Mouse (Mus musculus) left cerebral cortex, postnatal 4 days (tissue): Measurements from ENCODE around the gene Ankrd13c. TPM values are rescaled to one million over a fixed set of nuclear protein-coding genes. Genes with fewer than 3 reads are reported as not detected.
"Not testable (repeated sequence)": the region's sequence is repeated elsewhere in the genome, so short reads cannot be mapped to it uniquely, and the experiment has no call there.

Experiments used
- DNase-seq: peaks from one replicate; pipeline ENCODE4 v3.0.0-alpha.2; 2022
- intact Hi-C: fragments of 180-260 bp; cut with DNase I; formaldehyde crosslinking; loops from one replicate; pipeline ENCODE4 v1.15.1; 2025
- total RNA-seq, 2 experiments: library from RNA; stranded (reverse); gene quantifications; 2 replicates each; pipeline ENCODE4 v1.2.3; 2021

Ankrd13c gene
- total RNA-seq, result 10 to 100 TPM; 75.1 to 79.6 TPM

GRCm38 (mm10) chr3:157946843-157947358 lies at the start of gene Ankrd13c:
Ankrd13c (plus strand) TSS chr3:157947239.
- intact Hi-C loops, result loop anchor here (5.0 kb wide), 1 partner anchor 90 kb away; the partner anchor contains the start of genes Lrrc40 and Srsf11
- DNase-seq, result peak; percentile 92

DNA sequence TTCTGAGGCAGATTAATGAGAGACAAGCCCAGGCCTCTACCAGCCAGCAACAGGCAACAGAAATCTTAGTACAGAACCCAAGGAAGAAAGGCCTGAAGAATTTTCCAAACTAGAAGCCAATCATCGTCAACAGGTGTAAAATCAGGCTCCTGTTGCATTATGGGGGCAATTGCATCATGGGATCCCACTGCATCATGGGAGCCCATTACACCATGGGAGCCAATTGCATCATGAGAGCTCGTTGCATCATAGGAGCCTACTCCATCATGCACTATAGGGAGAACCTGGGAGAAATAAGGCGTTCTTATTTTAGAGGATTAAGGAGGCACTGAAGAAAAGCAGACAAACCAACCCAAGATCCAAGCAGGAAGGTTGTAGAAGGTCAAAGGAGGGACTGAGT lies 49.4 kb upstream of the Ankrd13c start:
- intact Hi-C loops, result no loop called here
- no peak for DNase-seq

- intact Hi-C loops, result no loop called here
- DNase-seq, result no peak
Measured at GRCm38 (mm10) chr3:157899986-157900385, 47.1 kb upstream of the Ankrd13c start.

DNA sequence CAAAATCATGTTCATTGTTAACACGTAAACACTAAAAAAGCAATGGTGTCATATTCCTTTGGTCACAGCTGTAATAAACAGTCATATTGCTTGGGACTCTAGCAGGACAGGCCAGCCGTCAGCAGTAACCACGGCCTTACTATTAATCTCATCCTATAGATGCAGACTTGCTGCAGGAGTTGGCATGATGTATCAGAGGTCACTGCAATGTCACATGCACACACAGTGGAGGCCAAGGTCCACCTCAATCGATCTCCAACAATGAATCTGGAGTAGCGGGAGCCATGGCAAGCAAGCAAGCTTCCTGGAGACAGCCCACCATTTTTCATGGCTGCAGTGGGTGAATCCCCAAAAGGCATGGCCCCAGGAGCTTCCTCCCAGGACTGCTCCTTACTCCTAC lies 45.3 kb upstream of the Ankrd13c start:
- intact Hi-C loops, result no loop called here
- DNase-seq, result no peak

DNA sequence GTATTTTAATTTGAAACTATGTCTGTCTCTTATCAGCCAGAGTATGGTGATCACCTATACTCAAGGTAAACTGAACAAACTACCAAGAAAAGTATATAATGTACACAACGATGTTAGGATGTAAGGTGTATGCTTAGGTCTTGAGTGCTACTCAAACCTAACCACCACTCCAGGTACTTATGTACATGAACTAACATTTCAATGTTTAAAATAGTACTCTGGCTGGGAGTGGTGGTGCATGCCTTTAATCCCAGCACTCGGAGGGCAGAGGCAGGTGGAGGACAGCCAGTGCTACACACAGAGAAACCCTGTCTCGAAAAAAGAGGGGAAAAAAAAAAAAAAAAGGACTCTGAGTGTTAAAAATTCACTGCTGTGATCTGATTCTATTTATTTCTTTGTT lies 38.9 kb upstream of the Ankrd13c start:
- DNase-seq, result no peak
- intact Hi-C loops, result no loop called here

DNA sequence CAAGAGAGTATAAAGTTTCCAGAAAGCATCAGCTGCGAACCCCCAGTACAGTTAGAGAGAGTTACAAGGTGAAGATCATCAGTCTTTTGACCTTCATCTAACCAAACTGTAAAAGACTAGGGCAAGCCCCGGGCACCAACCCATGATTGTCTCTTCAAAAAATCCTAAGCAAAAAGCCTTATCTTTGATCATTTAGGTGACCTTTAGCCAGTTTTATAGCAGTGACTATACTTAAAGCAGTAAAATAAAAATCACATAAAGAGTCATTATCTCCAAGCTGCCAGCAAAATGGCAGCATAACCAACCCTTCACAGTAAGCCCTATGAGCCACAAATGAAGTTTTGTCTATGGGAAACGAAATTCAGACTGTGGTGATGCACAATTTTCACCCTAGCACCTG lies 36.8 kb upstream of the Ankrd13c start:
- intact Hi-C loops, result no loop called here
- DNase-seq, result no peak

GRCm38 (mm10) chr3:157912155-157912554 lies 34.9 kb upstream of the Ankrd13c start:
- no peak for DNase-seq
- intact Hi-C loops, result no loop called here

DNA sequence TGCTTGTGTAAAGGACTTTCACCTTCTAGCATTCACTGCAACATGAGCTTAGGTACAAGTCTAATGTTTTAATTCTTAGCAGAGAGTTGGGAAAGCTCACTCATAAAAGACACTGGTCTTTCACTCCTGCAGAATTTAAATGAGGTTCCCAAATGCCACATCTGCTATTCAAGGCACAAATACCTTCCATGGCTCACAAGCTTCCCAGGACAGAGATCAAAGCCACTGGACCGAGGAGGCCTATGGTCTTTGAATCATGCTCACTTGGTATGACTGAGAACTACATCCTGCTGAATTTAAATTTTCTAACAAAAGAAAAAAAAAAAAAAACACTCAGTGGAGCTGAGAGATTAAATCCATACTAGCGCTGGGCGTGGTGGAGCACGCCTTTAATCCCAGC lies 30.7 kb upstream of the Ankrd13c start:
- no peak for DNase-seq
- intact Hi-C loops, result no loop called here

DNA sequence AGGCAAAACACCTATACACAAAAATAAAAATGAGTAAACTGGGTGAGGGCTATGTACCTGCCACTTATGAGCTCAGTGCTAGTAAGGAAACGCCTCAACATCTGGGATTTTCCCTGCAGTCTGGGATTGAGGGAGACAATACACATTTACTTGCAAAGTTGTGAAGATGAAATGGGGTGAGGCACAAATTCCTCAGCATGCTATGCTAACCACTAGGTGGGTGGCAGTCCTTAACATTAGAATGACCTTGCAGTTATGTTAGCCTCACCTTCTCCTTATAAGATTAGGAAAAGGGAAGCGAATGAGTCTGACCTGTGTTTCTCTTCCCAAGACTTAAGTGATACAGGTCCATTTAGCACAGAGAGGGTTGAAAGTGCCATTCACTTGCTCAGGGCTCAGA lies 25.7 kb upstream of the Ankrd13c start:
- intact Hi-C loops, result no loop called here
- DNase-seq, result no peak

DNA sequence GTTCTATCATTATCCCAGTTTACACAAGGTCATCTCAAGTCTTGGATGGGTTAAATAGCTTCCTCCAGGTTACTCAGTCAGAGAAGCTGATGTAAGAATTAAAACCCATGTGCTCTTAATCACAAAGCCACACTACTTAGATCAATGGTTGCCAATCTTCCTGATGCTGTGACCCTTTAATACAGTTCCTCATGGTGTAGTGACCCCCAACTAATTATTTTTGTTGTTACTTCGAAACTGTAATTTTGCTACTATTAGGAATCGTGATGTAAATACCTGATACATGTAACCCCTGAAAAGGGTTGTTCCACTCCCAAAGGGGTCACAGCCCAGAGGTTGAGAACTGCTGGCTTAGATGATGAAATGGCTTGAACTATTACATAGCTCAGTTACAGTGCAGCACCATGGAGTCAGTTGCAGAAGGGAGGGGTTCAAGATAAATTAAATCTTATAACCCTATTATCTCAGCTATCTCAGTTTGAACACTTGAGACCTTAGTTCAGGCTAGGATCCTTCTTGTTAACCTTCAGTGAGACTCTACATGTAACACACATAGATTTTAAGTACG lies 23.7 kb upstream of the Ankrd13c start:
- no peak for DNase-seq
- intact Hi-C loops, result no loop called here

- peak; percentile 90 for DNase-seq
- intact Hi-C loops, result no loop called here
Measured at GRCm38 (mm10) chr3:157924692-157925328, 22.2 kb upstream of the Ankrd13c start, which contains the start of gene Cth. Cth (minus strand) TSS chr3:157925077.

- DNase-seq, result no peak
- intact Hi-C loops, result no loop called here
Measured at GRCm38 (mm10) chr3:157925706-157926510, 21.1 kb upstream of the Ankrd13c start.

DNA sequence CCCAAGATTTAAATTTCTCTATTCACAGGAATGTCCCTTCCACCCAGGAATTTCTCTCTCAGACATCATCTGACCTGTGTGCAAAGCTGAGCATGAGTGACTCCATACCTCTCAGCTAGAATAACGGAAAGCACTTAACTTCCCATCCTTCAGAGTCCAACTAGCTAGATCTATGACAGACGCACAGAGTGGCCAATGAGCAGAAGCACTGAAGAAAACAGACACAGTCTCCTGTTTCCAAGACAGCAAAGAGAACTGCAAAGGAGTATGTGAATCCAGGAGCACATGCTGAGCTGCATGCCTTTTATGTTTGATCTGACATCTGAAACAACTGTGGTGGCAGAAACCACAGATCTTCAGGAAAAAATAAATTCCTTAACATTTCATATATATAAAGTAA lies 20.3 kb upstream of the Ankrd13c start:
- DNase-seq, result peak; percentile 4
- intact Hi-C loops, result no loop called here

DNA sequence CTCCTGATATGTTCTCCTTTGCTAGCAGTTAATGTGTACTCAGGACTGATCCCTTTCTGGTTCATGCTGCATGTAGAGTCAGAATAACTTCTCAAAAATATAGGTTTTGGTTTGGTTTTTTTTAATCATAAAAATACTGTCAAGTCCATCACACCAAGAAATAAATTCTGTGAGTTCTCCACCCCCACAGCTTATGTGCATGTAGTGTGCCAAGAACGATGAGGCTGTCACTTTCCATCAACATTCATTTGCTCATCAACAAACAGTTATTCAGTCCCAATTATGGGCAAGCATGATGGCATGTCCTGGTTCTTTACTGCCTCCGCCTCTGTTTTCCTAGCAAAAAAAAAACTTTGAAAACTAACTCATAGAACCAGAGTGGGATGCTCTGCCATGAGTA lies 18.3 kb upstream of the Ankrd13c start:
- DNase-seq, result no peak
- intact Hi-C loops, result no loop called here

DNA sequence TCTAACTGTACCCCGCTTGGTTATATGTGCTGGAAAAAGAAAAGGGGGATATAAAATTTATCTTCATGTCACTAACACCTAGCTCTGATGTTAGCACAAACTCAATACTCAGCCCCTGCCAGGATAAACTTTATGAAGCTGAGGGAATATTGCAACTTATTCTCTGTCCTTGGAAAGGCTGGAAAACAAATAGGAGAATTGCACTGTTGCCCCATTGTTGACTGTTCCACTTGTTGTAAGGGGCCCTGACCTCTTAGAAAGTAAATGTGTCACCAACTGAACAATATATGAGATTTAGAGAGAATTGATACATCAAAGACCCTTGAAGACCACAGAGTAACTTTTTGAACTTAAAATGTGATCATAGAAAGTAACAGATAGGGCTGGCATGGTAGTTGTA lies 17.6 kb upstream of the Ankrd13c start:
- intact Hi-C loops, result no loop called here

GRCm38 (mm10) chr3:157931592-157931991 lies 15.4 kb upstream of the Ankrd13c start:
- no peak for DNase-seq
- intact Hi-C loops, result no loop called here

More for the DNA sequence above, 17.6 kb upstream of the Ankrd13c start:
- DNase-seq, result no peak

DNA sequence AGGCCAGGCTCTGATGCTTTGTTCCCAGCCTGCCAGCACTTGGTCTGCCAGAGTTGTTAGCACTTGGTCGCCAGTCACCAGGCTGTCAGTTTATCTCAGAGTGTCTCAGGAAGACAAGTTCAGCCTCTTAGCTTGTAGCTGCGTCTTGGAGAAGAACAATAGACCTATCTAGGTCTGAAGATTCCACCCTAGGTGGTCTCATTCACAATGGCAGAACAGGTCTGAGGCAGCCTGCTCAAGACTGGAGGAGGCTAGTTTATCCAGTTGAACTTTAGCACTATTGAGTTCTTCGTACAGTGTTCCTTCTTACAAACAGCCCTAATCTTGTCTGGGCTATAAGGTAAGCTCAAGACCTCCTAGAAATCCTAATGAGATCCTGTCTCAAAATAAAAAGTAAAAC lies 15.0 kb upstream of the Ankrd13c start:
- intact Hi-C loops, result no loop called here
- no peak for DNase-seq

DNA sequence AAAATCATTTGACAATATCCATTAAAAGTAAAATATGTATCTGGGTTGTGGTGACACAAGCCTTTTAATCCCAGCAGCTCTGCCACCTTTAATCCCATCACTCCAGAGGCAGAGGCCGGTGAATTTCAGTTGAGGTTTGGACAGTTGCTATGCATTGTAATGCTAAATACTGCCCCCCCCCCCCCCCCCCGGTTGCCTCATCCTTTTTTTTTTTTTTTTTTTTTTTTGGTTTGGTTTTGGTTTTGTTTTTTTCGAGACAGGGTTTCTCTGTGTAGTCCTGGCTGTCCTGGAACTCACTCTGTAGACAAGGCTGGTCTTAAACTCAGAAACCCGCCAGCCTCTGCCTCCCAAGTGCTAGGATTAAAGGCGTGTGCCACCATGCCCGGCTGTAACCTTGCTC lies 13.8 kb upstream of the Ankrd13c start:
- intact Hi-C loops, DNase-seq: not testable (repeated sequence)

DNA sequence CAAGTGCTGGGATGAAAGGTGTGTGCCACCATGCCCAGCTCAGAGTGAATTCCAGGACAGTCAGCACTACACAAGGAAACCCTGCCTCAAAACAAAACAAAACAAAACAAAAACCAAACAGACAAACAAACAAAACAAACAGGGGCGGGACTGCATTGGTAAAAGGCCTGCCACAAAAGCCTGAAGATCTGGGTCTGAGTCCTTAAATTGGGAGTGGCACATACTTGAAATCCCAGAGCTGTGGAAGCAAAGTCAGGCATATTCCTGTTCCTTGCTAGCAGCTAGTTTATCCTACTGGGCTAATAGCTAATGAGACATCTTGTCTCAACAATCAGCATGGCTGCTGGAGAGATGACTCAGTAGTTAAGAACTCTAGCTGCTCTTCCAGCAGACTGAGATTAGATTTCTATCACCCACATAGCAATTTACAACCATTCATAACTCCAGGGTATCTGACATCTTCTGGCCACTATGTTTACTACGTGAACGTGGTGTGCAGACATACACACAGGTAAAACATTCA lies 12.7 kb upstream of the Ankrd13c start:
- DNase-seq, result no peak
- intact Hi-C loops, result no loop called here

DNA sequence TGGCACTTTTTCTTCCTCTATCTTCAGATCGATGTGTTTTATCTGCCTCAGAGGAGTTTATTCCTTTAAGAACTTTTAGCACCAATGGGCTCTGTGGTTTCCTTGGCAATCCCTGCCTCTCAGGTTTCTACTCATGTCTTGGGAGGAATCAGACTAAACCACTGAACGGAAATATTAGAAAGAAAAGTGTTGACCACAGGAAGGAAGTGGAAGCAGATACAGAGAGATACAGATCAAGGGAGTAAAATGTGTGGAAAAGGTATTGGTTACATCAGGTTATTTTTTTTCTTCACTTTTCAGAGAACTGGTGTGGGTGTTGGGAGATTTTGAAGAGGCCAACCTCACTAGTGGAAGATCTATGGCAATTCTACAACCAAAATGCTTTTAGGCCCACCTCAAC lies 8.5 kb upstream of the Ankrd13c start:
- DNase-seq, result no peak
- intact Hi-C loops, result no loop called here
